Mouse (Mus musculus) heart, adult 2 months (tissue): ENCODE results near the gene Gpc4.

Source experiments
- CTCF ChIP-seq: fragments of 200-600 bp; IDR thresholded peaks from 2 replicates; pipeline ENCODE4 v1.8.1; 2022; ENCODE audit warnings: antibody characterized with exemption, mild to moderate bottlenecking, moderate library complexity
- POLR2A ChIP-seq: fragments of 200-500 bp; IDR thresholded peaks from 2 replicates; pipeline ENCODE4 v1.6.1; 2011; ENCODE audit warnings: mild to moderate bottlenecking, low read depth, low read length, control low read depth; ENCODE audit not compliant: insufficient read depth

DNA sequence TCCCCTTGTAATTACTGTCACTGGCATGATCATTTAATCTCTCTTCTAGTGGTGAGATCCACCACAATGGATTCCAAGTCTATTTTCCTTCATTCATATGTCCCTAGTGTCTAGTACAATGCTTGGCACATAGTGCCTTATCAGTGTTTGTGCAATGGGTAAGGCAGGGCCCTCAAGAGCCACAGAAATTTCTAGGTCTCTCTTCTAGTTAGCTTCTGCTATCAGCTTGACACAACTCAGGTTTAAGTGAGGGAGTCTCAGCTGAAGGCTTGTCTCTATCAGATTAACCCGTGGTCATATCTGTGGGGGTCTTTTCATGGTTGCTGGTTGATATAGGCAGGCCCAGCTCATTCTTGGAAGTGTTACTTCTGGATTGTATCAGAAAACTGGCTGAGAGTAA lies 125.2 kb downstream of the Gpc4 start:
- TF ChIP-seq CTCF (no peak), POLR2A (no peak)
